Mouse (Mus musculus) MEL (cell line): ENCODE measurements around the gene Klf2.

Experiments used
- CTCF ChIP-seq, 3 experiments: IDR thresholded peaks in 2 of 3; conservative IDR thresholded peaks in 1 of 3; 2 replicates each; pipeline ENCODE4 v1.5.1; 2011 to 2012; ENCODE audit warnings: low read length in 3 of 3, low read depth in 2 of 3, mild to moderate bottlenecking in 2 of 3, improper control_type of control experiment in 1 of 3, inconsistent platforms in 1 of 3, mixed read lengths in 1 of 3, moderate library complexity in 1 of 3; ENCODE audit not compliant: control insufficient read depth in 1 of 3, insufficient read depth in 1 of 3, poor library complexity in 1 of 3, severe bottlenecking in 1 of 3
- E2F4 ChIP-seq: IDR thresholded peaks from 2 replicates; pipeline ENCODE4 v1.6.1; 2011; ENCODE audit warnings: low read depth, low read length, improper control_type of control experiment, borderline replicate concordance
- KAT2A ChIP-seq: conservative IDR thresholded peaks from 2 replicates; pipeline ENCODE4 v1.6.1; 2012; ENCODE audit warnings: low read depth, low read length, improper control_type of control experiment, inconsistent platforms
- MXI1 ChIP-seq: IDR thresholded peaks from 2 replicates; pipeline ENCODE4 v1.6.1; 2011; ENCODE audit warnings: mild to moderate bottlenecking, low read depth, low read length, improper control_type of control experiment
- POLR2A ChIP-seq, 2 experiments: IDR thresholded peaks; 2 replicates each; pipeline ENCODE4 v1.6.1; 2011 to 2012; ENCODE audit warnings: low read length in 2 of 2, mild to moderate bottlenecking in 2 of 2, control low read depth in 1 of 2, improper control_type of control experiment in 1 of 2, low read depth in 1 of 2, moderate library complexity in 1 of 2; ENCODE audit not compliant: control insufficient read depth in 1 of 2, insufficient read depth in 1 of 2, poor library complexity in 1 of 2
- ZKSCAN1 ChIP-seq: IDR thresholded peaks from 2 replicates; pipeline ENCODE4 v1.6.1; 2012; ENCODE audit warnings: low read depth, mild to moderate bottlenecking, inconsistent platforms, low read length, improper control_type of control experiment, moderate library complexity

- TF ChIP-seq KAT2A (no peak), CTCF (IDR thresholded peaks at IDR 0.05 in 2 of 3, conservative IDR thresholded peaks at IDR 0.05 in 1 of 3; ENCODE audit: control insufficient read depth in 1 of 3, insufficient read depth in 1 of 3, low read depth in 2 of 3, low read length in 3 of 3, poor library complexity in 1 of 3, severe bottlenecking in 1 of 3) (no peak), POLR2A (IDR thresholded peaks at IDR 0.05; ENCODE audit: control insufficient read depth in 1 of 2, insufficient read depth in 1 of 2, low read depth in 1 of 2, low read length in 2 of 2, poor library complexity in 1 of 2) (no peak), MXI1 (no peak), ZKSCAN1 (no peak), E2F4 (no peak)
These were observed 23.2 kb upstream of the Klf2 start for GRCm38 (mm10) chr8:72295679-72296078.
